Mouse (Mus musculus) midbrain, embryonic 12.5 days (tissue): ENCODE measurements around the gene Psd. TPM values are rescaled to one million over a fixed set of nuclear protein-coding genes. Genes with fewer than 3 reads are reported as not detected.

Source experiments
- ATAC-seq: fragments of 200-750 bp; cut with Nextera tagmentation; 2 replicates; pipeline ENCODE4 v1.8.0; 2017; ENCODE audit warnings: low read depth, moderate TSS enrichment, moderate library complexity; ENCODE audit not compliant: low FRiP score
- H3K27ac ChIP-seq: fragments of 300-500 bp; sonication (generic); replicated peaks from 2 replicates; pipeline ENCODE4 v1.5.1; 2016; ENCODE audit warnings: mild to moderate bottlenecking
- H3K27me3 ChIP-seq: fragments of 300-500 bp; sonication (generic); 2 replicates; pipeline ENCODE4 v1.6.1; 2016; ENCODE audit warnings: mild to moderate bottlenecking
- H3K36me3 ChIP-seq: fragments of 300-500 bp; sonication (generic); 2 replicates; pipeline ENCODE4 v1.6.1; 2016
- H3K4me1 ChIP-seq: fragments of 300-500 bp; sonication (generic); 2 replicates; pipeline ENCODE4 v1.6.1; 2016
- H3K4me2 ChIP-seq: fragments of 300-500 bp; sonication (generic); replicated peaks from 2 replicates; pipeline ENCODE4 v1.6.1; 2016; ENCODE audit warnings: mild to moderate bottlenecking, moderate library complexity
- H3K4me3 ChIP-seq: fragments of 300-500 bp; sonication (generic); 2 replicates; pipeline ENCODE4 v1.5.1; 2016; ENCODE audit warnings: mild to moderate bottlenecking
- H3K9ac ChIP-seq: fragments of 300-500 bp; sonication (generic); replicated peaks from 2 replicates; pipeline ENCODE4 v1.6.1; 2016; ENCODE audit warnings: mild to moderate bottlenecking, moderate library complexity
- H3K9me3 ChIP-seq: fragments of 300-500 bp; sonication (generic); 2 replicates; pipeline ENCODE4 v1.6.1; 2016; ENCODE audit warnings: mild to moderate bottlenecking
- WGBS: fragments of 180-500 bp; shearing (Covaris S2); methylation state at CpG from one replicate; pipeline ENCODE4 v1.1.7; 2016; 5-methylcytosine and 5-hydroxymethylcytosine counted together
- microRNA counts: library from miRNA; unstranded; fragments of <30 nt; microRNA quantifications from one replicate; lab custom pipeline; 2017
- microRNA-seq: library from miRNA; unstranded; fragments of <30 nt; microRNA quantifications from one replicate; pipeline ENCODE4, GENCODE M21; 2017
- polyA plus RNA-seq: library from polyadenylated mRNA; unstranded; fragments of >200 nt; fragmentation: Nextera tagmentation; extraction: Ambion mirVana; gene quantifications from 2 replicates; pipeline ENCODE4 v1.2.1, GENCODE M21; 2016

Psd gene
- polyA plus RNA-seq, 1 experiment from 2014 or later: 31.4 TPM

DNA sequence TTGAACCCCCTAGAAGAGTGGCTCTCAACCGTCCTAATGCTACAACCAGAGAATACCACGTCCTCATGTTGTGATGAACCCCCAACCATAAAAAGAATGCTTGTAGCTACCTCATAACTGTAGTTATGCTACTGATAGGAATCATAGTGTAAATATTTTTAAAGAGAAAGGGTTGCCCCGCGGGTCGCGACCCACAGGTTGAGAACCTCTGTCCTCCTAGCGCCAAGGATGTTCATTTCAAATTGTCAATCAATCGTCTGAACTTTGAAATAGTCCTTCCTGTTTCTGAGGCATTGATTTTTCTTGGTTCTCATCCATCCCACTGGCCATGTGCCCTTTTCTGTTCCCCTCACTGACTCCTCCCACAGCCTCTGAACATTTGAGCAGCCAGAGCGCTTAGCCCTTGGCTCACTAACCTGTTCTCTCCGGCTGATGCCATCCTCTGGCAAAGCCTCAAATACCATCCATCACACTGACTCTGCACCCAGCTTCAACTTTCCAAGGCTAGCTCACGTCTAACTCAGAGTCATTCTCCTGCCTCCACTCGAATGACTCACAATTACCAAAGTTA lies 36.3 kb downstream of the Psd start:
- no peak overlapping the region for H3K4me2 ChIP-seq
- H3K4me3 ChIP-seq: no peak overlapping the region
- peaks cover 19% of the 10 kb centered on the region for H3K36me3 ChIP-seq
- no peak overlapping the region for H3K27ac ChIP-seq
- no peak overlapping the region for H3K9ac ChIP-seq
- no peaks in the 10 kb centered on the region for H3K4me1 ChIP-seq
- H3K27me3 ChIP-seq: no peaks in the 10 kb centered on the region
- H3K9me3 ChIP-seq: no peaks in the 10 kb centered on the region
- WGBS: 70% methylated on average over 12 of the region's 12 CpGs
- no peak for ATAC-seq

GRCm38 (mm10) chr19:46287566-46287965 lies 39.4 kb downstream of the Psd start:
- Histone ChIP-seq H3K4me2 (no peak overlapping the region), H3K27me3 (no peaks in the 10 kb centered on the region), H3K27ac (no peak overlapping the region), H3K9ac (no peak overlapping the region), H3K4me1 (no peaks in the 10 kb centered on the region), H3K9me3 (no peaks in the 10 kb centered on the region), H3K36me3 (peaks cover 50% of the 10 kb centered on the region), H3K4me3 (no peak overlapping the region)
- no peak for ATAC-seq
- WGBS: 86% methylated on average over 3 of the region's 3 CpGs

DNA sequence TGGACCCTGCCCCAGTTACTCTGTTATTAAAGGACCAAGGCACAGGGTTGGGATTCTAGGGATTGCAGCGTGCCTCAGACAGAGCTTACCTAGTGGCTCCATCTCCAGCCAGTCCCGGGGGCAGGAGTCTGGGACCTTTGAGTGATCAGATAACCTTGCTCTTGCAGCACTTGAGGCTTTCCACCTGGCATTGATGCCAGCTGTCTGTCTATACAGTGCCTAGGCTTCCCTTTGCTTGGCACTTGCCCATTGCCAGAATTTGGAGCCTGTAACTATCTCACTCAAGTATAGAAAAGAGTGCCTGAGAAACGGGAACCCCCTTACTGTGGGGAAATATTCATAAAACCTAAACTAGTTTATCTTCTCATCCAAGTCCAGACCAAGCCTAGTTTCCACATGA lies 40.0 kb downstream of the Psd start:
- no peak overlapping the region for H3K27ac ChIP-seq
- no peak overlapping the region for H3K4me3 ChIP-seq
- no peak overlapping the region for H3K4me2 ChIP-seq
- H3K9ac ChIP-seq: no peak overlapping the region
- 95% methylated on average over 3 of the region's 3 CpGs for WGBS
- ATAC-seq: no peak
- H3K36me3 ChIP-seq: peaks cover 56% of the 10 kb centered on the region
- H3K27me3 ChIP-seq: no peaks in the 10 kb centered on the region
- H3K4me1 ChIP-seq: no peaks in the 10 kb centered on the region
- no peaks in the 10 kb centered on the region for H3K9me3 ChIP-seq

GRCm38 (mm10) chr19:46286047-46286446 lies 40.9 kb downstream of the Psd start:
- no peak for ATAC-seq
- no peak overlapping the region for H3K27ac ChIP-seq
- no peaks in the 10 kb centered on the region for H3K27me3 ChIP-seq
- H3K9me3 ChIP-seq: no peaks in the 10 kb centered on the region
- no peaks in the 10 kb centered on the region for H3K4me1 ChIP-seq
- 92% methylated on average over 6 of the region's 6 CpGs for WGBS
- H3K9ac ChIP-seq: no peak overlapping the region
- H3K4me3 ChIP-seq: no peak overlapping the region
- no peak overlapping the region for H3K4me2 ChIP-seq
- H3K36me3 ChIP-seq: peaks cover 65% of the 10 kb centered on the region

DNA sequence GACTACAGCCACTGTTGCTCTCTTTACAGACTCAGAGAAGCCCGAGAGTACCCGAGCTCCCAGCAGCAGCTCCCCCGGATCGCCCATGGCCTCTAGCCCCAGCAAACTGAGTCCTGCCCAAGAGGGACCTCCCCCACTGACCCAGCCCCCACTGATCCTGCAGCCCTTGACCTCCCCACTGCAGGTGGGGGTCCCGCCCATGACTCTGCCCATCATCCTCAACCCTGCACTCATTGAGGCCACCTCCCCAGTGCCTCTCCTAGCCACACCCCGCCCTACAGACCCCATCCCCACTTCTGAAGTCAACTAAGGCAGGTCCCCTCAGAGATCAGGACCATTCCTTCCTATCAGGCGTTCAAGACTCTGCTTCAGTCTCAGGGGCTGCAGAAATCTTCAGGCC lies 41.3 kb downstream of the Psd start:
- H3K4me3 ChIP-seq: no peak overlapping the region
- H3K4me1 ChIP-seq: no peaks in the 10 kb centered on the region
- H3K9ac ChIP-seq: no peak overlapping the region
- H3K4me2 ChIP-seq: no peak overlapping the region
- no peaks in the 10 kb centered on the region for H3K27me3 ChIP-seq
- WGBS: 86% methylated on average over 7 of the region's 7 CpGs
- H3K36me3 ChIP-seq: peaks cover 69% of the 10 kb centered on the region
- H3K27ac ChIP-seq: no peak overlapping the region
- ATAC-seq: no peak
- H3K9me3 ChIP-seq: no peaks in the 10 kb centered on the region

DNA sequence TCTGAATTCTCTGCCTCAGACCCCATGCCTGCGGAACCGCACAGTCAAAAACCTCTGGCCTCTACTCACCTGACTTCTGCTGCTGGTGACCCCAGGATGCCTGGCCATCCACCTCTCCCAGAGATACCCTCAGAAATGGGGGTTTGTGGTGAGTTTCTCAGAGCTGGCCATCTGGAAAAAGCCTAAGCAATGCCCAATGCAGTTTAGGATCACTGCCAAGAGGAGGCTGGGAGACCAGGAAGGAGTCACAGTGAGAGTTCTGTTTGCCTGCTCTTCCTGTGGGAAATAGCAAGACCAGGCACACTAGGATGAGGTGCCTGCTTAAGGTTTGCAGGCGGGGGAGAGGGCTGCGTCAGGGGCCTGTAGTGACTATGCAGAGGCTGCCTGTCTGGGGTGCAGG lies 42.3 kb downstream of the Psd start:
- ATAC-seq: no peak
- Histone ChIP-seq H3K4me3 (no peak overlapping the region), H3K4me1 (no peaks in the 10 kb centered on the region), H3K27ac (no peak overlapping the region), H3K9ac (no peak overlapping the region), H3K9me3 (no peaks in the 10 kb centered on the region), H3K27me3 (no peaks in the 10 kb centered on the region), H3K36me3 (peaks cover 79% of the 10 kb centered on the region), H3K4me2 (no peak overlapping the region)
- WGBS: 92% methylated on average over 4 of the region's 4 CpGs

GRCm38 (mm10) chr19:46282081-46282849 lies 44.7 kb downstream of the Psd start:
- no peak overlapping the region for H3K9ac ChIP-seq
- peaks cover 91% of the 10 kb centered on the region for H3K36me3 ChIP-seq
- H3K4me2 ChIP-seq: no peak overlapping the region
- no peak overlapping the region for H3K27ac ChIP-seq
- WGBS: 91% methylated on average over 11 of the region's 11 CpGs
- no peak overlapping the region for H3K4me3 ChIP-seq
- no peaks in the 10 kb centered on the region for H3K27me3 ChIP-seq
- no peaks in the 10 kb centered on the region for H3K9me3 ChIP-seq
- no peak for ATAC-seq
- H3K4me1 ChIP-seq: no peaks in the 10 kb centered on the region

- H3K9ac ChIP-seq: no peak overlapping the region
- H3K4me2 ChIP-seq: no peak overlapping the region
- no peaks in the 10 kb centered on the region for H3K27me3 ChIP-seq
- no peak overlapping the region for H3K27ac ChIP-seq
- no peak for ATAC-seq
- H3K4me1 ChIP-seq: no peaks in the 10 kb centered on the region
- H3K9me3 ChIP-seq: no peaks in the 10 kb centered on the region
- peaks cover 78% of the 10 kb centered on the region for H3K36me3 ChIP-seq
- no peak overlapping the region for H3K4me3 ChIP-seq
Observed at GRCm38 (mm10) chr19:46275307-46275706, 51.6 kb downstream of the Psd start.

DNA sequence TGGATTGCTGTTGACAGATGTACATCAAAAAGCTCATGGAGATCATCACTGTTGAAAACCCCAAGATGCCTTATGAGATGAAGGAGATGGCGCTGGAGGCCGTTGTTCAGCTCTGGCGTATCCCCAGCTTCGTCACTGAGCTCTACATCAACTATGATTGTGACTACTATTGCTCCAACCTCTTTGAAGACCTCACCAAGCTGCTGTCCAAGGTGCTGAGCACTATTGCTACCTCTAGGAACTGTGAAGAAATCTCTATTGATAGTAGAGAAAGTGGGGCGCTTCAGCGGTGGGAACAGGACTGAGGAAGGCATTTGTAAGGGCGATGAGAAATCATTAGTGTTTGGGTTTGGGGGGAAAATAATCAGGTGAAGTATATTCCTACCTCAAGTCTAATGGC lies 62.2 kb downstream of the Psd start:
- 94% methylated on average over 7 of the region's 7 CpGs for WGBS
- no peak overlapping the region for H3K4me2 ChIP-seq
- no peak overlapping the region for H3K9ac ChIP-seq

More for the DNA sequence above, 62.2 kb downstream of the Psd start:
- no peaks in the 10 kb centered on the region for H3K27me3 ChIP-seq
- H3K36me3 ChIP-seq: peaks cover 99% of the 10 kb centered on the region
- no peak overlapping the region for H3K4me3 ChIP-seq
- no peak for ATAC-seq
- no peaks in the 10 kb centered on the region for H3K9me3 ChIP-seq
- no peaks in the 10 kb centered on the region for H3K4me1 ChIP-seq
- no peak overlapping the region for H3K27ac ChIP-seq

MicroRNAs encoded within 50 kb of the gene (microRNA counts, 519-probe panel; counts per million panel counts)
- not detected for microRNA mmu-miR-146b (lab: Ali Mortazavi, UCI)

Small RNA genes lying within 50 kb of the gene (microRNA-seq; reads per million reads assigned to microRNA genes)
- 1.6 reads per million for gene Mir146b

Other genes with a start within 250 kb of the Psd start
- 0.24 and 0.39 TPM in 2 replicates for gene Elovl3, start 195.3 kb downstream of the Psd start, polyA plus RNA-seq
- 4.0 and 4.2 TPM in 2 replicates for gene Pitx3, start 178.8 kb downstream of the Psd start, polyA plus RNA-seq
- 69.9 and 74.9 TPM in 2 replicates for gene Gbf1, start 174.6 kb downstream of the Psd start, polyA plus RNA-seq
- gene Nfkb2, start 22.8 kb downstream of the Psd start, polyA plus RNA-seq: 3.6 and 4.2 TPM in 2 replicates
- 27.6 and 32.6 TPM in 2 replicates for gene Fbxl15, start 1.0 kb upstream of the Psd start, polyA plus RNA-seq
- gene Cuedc2, start 11.5 kb upstream of the Psd start, polyA plus RNA-seq: 228 and 237 TPM in 2 replicates
- gene Mfsd13a, start 14.0 kb upstream of the Psd start, polyA plus RNA-seq: 6.5 and 7.1 TPM in 2 replicates
- gene 2310034G01Rik, start 23.1 kb upstream of the Psd start, polyA plus RNA-seq: 1.4 TPM in 2 replicates
- 242 and 258 TPM in 2 replicates for gene Actr1a, start 68.6 kb upstream of the Psd start, polyA plus RNA-seq
- 42.4 and 43.7 TPM in 2 replicates for gene Sufu, start 69.7 kb upstream of the Psd start, polyA plus RNA-seq
- 38.5 and 53.9 TPM in 2 replicates for gene Trim8, start 174.5 kb upstream of the Psd start, polyA plus RNA-seq
- 201 and 208 TPM in 2 replicates for gene Arl3, start 246.0 kb upstream of the Psd start, polyA plus RNA-seq
- 11.9 and 14.2 TPM in 2 replicates for gene Sfxn2, start 246.2 kb upstream of the Psd start, polyA plus RNA-seq